Mouse (Mus musculus) mouse embryonic stem cell (cell line): Measurements from ENCODE around the gene Nr1h5.

ENCODE experiments used
- in situ Hi-C, 2 experiments: fragments of 300-500 bp; cut with MboI; formaldehyde crosslinking; loops; 1 replicate in 1 of 2; 3 replicates in 1 of 2; pipeline ENCODE4 v1.14.3; 2019 to 2020; ENCODE audit warnings: low sequenced_read_pairs in 2 of 2, low pct_unique_long_range_greater_than_20kb in 1 of 2, mixed read lengths in 1 of 2; ENCODE audit not compliant: unreplicated experiment in 1 of 2

Nr1h5 gene

GRCm38 (mm10) chr3:102964033-102964432 lies at the start of gene Nr1h5:
Gene Nr1h5, minus strand, starts transcription at chr3:102964133.
- in situ Hi-C loops: no loop called here

GRCm38 (mm10) chr3:103001595-103001994 lies 37.7 kb upstream of the Nr1h5 start:
- in situ Hi-C loops: loop anchor here in 1 of 2 experiments (25.0 kb wide), 1 partner anchor 289 kb away; no protein-coding TSS in a partner anchor

GRCm38 (mm10) chr3:102997591-102997990 lies 33.7 kb upstream of the Nr1h5 start:
- in situ Hi-C loops: no loop called here

GRCm38 (mm10) chr3:102997036-102997435 lies 33.1 kb upstream of the Nr1h5 start:
- in situ Hi-C loops: no loop called here

GRCm38 (mm10) chr3:102995605-102996321 lies 31.8 kb upstream of the Nr1h5 start, which contains the start of gene Sike1:
Gene Sike1, plus strand, starts transcription at chr3:102995708.
- in situ Hi-C loops: no loop called here

GRCm38 (mm10) chr3:102995233-102995604 lies 31.3 kb upstream of the Nr1h5 start:
- in situ Hi-C loops: no loop called here

DNA sequence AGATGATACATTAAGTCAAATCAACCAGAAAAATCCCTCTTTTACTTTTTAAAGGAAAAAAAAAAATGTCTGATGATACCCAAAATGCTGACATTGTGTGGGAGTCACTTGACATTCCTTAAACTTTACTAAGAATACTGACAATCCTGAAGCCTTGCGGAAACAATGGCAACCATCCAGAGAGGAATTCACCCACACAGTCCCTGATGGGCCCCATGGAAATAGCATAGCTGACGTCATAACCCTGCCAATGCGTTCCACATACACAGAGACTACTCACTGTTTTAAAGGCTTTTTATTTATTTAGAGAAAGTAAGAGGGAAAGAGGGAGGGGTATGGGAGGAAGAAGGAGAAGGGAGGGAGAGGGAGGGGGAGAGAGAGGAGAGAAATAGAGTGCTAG lies 29.0 kb upstream of the Nr1h5 start:
- in situ Hi-C loops: no loop called here

DNA sequence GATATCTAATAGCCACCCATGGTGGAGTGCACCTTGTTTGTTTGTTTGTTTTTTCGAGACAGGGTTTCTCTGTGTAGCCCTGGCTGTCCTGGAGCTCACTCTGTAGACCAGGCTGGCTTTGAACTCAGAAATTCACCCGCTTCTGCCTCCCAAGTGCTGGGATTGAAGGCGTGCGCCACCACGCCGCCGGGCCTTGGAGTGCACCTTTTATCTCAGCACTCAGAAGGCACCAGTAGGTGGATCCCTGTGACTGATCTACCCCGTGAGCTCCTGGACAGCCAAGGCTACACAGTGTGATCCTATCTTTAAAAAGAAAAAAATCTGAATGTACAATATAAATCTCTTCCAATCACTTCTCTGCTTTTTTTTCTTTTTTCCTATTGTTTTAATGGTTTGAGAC lies 27.1 kb upstream of the Nr1h5 start:
- in situ Hi-C loops: no loop called here

DNA sequence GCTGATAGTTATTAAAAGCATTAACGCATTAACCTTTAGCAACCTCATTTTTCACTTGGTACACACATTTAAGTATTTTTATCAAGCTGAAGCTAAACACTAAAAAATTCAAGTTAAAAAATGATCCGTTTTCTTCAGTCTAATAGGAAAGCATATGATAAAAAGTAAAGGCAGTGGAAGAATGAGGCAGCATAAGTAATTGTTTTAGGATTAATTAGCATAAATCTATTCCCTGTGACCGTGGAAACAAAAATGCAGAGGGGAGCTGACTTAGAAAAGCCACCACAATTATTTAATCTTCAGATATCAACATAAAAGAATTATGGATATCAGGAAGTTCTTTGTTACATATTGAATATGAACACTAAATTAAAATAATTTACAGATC lies 16.4 kb upstream of the Nr1h5 start:
- in situ Hi-C loops: no loop called here

DNA sequence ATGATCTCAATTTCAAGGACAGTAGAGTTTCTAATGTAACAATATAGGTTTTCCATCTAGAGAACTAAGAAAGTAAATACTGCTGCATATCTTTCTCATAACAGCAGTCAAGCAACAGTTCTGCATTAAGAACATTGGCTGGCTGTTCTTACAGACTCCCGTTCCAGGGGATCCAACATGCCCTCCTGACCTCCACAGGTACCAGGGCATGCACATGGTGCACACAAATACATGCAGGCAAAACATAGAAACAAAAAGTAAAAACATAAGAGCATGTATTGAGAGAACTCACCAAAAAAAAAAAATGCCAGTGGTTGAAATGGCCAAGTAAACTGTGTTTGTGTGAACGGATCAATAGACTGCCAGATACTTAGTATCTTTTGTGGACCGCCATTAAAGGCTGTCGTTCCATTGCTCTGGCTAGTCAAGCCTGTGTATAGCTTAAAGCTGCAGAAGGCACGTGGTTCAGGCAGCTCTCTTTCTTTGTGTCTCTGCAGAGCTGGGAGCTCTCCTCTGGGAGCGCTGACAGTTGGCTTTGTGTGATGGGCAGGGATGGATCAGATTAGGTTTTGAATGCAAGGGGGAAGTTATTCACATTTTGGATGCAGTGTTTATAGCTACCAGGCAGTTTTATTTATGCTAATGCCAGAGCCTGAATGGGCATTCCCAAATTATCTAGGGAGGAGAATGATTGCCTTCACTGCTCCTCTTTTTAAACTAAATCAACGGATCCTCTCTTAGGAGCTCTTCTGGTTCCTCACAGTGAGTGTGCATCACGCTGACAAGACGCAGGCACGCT lies 15.8 kb upstream of the Nr1h5 start:
- in situ Hi-C loops: no loop called here

DNA sequence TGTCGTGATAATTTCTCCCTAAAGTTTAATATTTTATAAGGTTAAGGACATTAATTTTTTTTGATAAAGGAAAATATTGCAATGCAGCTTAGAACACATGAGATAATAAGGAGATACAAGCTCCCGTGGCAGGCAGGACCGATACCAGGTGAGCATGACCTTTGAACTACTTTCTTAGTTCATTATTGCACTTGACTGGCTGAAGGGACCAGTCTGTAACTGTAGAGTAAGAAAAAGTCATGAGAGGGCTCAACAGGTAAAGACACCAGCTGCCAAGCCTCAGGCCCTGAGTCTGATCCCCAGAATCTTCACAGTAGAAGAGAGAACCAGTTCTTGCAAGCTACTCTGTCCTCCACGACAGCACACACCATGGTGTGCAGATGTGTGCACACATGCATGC lies 13.0 kb upstream of the Nr1h5 start:
- in situ Hi-C loops: no loop called here

DNA sequence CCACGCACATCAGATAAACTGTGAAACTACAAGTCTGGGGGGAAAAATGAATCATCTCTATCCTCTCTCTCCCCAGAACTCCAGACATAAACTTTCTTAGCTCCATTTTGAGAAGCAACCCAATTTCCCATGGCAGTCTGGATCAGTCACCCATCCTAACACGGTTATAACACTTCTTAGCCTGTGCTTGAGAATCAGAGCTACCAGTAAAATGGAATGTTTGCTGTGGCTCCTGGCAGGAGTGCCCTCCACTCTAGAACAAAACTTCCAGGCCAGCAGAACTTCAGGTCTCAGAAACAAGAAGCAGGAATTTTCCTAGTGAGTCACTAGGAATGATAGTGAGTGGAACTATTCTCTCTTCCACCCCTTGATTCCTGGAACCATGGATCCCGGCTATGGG lies 6.6 kb upstream of the Nr1h5 start:
- in situ Hi-C loops: no loop called here

DNA sequence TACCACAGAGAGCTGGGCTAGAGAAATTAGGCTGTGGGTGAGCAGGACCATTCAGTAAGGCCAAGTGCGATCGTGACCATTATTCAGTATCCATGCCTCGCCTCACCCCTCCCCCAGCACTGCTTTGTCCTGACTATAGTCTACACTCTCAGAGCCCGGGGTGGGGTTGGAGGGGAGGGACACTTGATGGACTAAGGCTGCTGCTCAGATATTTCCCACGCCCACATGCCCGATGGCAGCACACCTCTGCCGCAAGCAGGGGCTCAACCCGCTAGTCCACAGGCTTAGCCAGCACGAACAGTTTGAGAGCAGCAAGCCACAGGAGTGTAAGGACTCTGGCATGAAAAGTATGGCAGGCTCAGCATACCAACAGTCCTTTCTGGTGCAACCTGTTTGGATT lies 6.1 kb upstream of the Nr1h5 start:
- in situ Hi-C loops: no loop called here

- in situ Hi-C loops: no loop called here
These were observed 8.3 kb downstream of the Nr1h5 start for GRCm38 (mm10) chr3:102955596-102955995.

DNA sequence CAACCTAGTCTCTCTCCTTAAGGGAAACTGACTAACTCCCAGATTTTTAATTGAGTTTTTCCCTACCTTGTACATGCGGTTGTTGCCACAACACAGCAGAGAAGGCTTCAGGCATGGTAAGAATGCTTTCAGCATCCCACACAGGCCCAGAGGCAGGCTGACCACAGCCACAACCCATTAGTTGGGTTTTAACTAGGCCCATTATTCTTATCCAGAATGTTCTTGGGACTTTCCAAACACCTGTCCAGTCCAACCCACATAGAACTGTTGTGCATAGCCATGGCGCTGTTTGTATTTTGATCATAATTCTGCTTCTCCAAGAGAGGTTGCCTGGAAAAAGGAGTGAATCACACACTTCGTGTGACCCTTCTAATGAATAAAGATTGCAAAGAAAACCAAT lies 8.8 kb downstream of the Nr1h5 start:
- in situ Hi-C loops: no loop called here

- in situ Hi-C loops: no loop called here
These were observed 9.5 kb downstream of the Nr1h5 start for GRCm38 (mm10) chr3:102954476-102954875.

DNA sequence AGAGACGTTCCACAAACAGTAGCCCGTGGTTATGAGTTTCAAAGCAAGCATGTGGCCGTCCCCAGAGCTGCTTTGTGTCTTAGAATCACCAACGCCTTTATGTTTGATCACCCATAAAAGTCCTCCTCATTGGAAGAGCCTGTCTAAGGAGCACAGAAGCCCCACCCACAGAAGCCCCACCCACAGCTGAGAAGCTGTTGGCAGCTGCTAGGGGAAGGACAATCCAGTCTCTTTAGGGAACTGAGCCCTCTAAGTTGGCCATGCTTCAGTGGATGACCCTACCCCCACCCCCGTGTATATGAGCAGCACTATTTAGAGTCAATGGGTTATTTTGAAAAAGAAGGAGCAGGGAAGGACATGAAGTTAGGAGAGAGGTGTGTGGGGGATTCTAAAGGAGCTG lies 17.1 kb downstream of the Nr1h5 start:
- in situ Hi-C loops: no loop called here

DNA sequence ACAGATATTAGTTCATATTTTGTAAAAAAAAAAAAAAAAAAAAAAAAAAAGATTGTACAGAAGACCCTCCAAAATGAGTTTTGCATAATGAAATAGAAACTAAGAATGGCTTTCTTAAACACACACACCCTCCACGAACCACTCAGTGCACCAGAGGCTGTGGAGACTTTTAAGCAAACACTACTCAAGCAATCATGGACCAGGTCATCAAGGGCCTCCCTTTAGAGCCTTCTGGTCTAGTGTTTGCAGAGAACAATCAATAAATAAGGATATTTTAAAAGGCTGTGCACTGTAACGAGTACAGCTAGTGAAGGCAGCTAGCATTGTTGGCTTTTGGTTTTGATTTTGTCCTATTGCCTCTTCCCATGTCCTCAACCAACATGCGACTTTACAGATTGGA lies 17.6 kb downstream of the Nr1h5 start:
- in situ Hi-C loops: no loop called here

- in situ Hi-C loops: no loop called here
These were observed 25.8 kb downstream of the Nr1h5 start for GRCm38 (mm10) chr3:102938100-102938499.
